Mouse (Mus musculus): Measurements from ENCODE around the gene Hsph1. TPM values are rescaled to one million over a fixed set of nuclear protein-coding genes. Genes with fewer than 3 reads are reported as not detected.

Hsph1 gene
- polyA plus RNA-seq, 1 experiment, result 12.3 TPM

DNA sequence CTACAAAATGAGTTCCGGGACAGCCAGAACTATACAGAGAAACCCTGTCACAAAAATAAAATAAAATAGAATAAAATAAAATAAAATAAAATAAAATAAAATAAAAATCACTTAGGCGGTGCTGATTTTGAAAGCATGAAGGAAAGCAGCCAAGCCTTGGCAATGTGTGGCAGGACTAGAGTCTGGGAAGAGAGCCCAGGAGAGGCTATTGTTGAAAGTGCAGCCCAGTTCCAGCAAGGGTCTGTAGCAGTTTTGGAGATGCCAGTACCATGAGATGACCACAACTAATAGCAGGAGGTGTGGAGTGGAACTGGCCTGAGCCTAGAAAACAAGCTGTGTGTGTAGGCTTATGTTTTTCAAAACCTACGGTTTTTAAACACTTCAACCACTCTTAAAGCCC lies 34.2 kb downstream of the Hsph1 start:
- Histone ChIP-seq H3K36me3 (replicated peaks; ENCODE audit: low read length) (no peaks in the 10 kb centered on the region), H3K9me3 (peaks cover 42% of the 10 kb centered on the region), H3K4me1 (peaks cover 8% of the 10 kb centered on the region), H3K4me3 (replicated peaks) (no peak overlapping the region), H3K27me3 (replicated peaks) (peaks cover 7% of the 10 kb centered on the region)
- TF ChIP-seq FLI1 (IDR thresholded peaks at IDR 0.05; ENCODE audit: low read length) (no peak), GATA1 (IDR thresholded peaks at IDR 0.05; ENCODE audit: borderline replicate concordance, low read length) (no peak)

DNA sequence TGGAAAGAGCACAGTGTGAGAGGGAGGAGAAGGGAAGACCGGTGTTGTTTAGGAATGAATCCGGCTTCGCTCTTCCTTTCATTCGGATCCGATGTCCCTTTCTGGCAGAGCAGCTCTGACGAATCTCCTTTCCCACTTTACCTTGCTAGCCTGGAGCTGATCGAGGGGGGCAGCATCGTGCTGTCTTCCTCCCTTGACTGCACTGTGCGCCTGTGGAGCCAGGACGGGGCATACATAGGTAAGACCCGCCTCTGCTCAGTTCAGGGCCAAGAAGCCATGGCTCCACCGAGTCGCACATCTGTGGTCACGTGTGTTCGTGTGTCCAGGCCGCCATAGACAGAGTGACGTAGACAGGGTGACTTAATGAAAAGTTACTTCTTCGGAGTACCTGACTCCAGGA lies 38.8 kb downstream of the Hsph1 start:
- Histone ChIP-seq H3K4me1 (peaks cover 4% of the 10 kb centered on the region; the same call in 1 of the 2 replicates), H3K36me3 (replicated peaks; ENCODE audit: low read length) (no peaks in the 10 kb centered on the region), H3K27me3 (replicated peaks) (peaks cover 7% of the 10 kb centered on the region), H3K4me3 (replicated peaks) (no peak overlapping the region), H3K9me3 (peaks cover 36% of the 10 kb centered on the region)
- TF ChIP-seq FLI1 (IDR thresholded peaks at IDR 0.05; ENCODE audit: low read length) (no peak), GATA1 (IDR thresholded peaks at IDR 0.05; ENCODE audit: borderline replicate concordance, low read length) (no peak)

DNA sequence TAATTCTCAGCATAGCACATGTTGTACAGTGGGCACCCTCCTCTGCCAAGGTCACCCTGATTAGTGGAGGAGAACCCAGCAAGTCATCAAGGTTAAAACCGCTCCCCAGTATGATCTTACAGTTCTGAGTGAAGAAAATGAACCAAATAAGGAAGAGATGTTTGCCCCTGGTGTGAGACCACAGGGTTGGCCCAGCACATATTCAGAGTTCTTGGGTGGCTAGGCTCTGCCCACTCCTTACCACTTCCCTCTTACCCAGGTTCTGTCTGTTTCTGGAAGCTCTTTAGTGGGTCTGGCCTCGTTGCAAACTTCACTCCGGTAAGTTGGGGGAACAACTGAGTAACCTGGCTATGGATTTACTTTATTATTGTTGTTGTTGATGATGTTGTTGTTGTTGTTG lies 42.0 kb downstream of the Hsph1 start:
- peaks cover 4% of the 10 kb centered on the region for H3K27me3 ChIP-seq (replicated peaks)
- TF ChIP-seq FLI1 (IDR thresholded peaks at IDR 0.05; ENCODE audit: low read length), result no peak
- no peak for TF ChIP-seq GATA1 (IDR thresholded peaks at IDR 0.05; ENCODE audit: borderline replicate concordance, low read length)

DNA sequence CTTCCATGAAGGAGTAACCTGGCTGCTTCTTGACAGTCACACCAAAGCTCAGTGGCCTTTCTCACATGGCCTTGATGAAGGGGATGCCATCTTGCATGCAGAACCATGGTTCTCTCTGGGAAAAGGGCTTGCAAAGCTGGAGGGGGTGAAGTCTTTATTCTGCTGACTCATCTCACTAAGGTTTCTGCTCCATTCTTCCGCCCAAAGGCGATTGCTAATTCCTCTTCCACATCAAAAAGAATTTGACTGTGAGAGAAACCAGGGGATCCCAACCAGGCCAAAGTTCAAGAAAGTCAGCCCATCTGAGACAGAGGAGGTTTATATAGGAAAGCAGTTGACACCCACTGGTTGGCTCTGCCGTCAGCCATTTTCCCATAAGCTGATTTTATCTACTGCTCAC lies 46.2 kb downstream of the Hsph1 start:
- no peak overlapping the region for H3K4me3 ChIP-seq (replicated peaks)
- peaks cover 25% of the 10 kb centered on the region for H3K9me3 ChIP-seq
- H3K4me1 ChIP-seq, result peaks cover 20% of the 10 kb centered on the region
- no peaks in the 10 kb centered on the region for H3K27me3 ChIP-seq (replicated peaks)
- TF ChIP-seq FLI1 (IDR thresholded peaks at IDR 0.05; ENCODE audit: low read length) (no peak), GATA1 (IDR thresholded peaks at IDR 0.05; ENCODE audit: borderline replicate concordance, low read length) (no peak)
- H3K36me3 ChIP-seq (replicated peaks; ENCODE audit: low read length), result no peaks in the 10 kb centered on the region

More for the DNA sequence above, 42.0 kb downstream of the Hsph1 start:
- peaks cover 29% of the 10 kb centered on the region for H3K9me3 ChIP-seq
- no peaks in the 10 kb centered on the region for H3K36me3 ChIP-seq (replicated peaks; ENCODE audit: low read length)
- no peak overlapping the region for H3K4me3 ChIP-seq (replicated peaks)
- H3K4me1 ChIP-seq, result peaks cover 1% of the 10 kb centered on the region; the same call in 1 of the 2 replicates

DNA sequence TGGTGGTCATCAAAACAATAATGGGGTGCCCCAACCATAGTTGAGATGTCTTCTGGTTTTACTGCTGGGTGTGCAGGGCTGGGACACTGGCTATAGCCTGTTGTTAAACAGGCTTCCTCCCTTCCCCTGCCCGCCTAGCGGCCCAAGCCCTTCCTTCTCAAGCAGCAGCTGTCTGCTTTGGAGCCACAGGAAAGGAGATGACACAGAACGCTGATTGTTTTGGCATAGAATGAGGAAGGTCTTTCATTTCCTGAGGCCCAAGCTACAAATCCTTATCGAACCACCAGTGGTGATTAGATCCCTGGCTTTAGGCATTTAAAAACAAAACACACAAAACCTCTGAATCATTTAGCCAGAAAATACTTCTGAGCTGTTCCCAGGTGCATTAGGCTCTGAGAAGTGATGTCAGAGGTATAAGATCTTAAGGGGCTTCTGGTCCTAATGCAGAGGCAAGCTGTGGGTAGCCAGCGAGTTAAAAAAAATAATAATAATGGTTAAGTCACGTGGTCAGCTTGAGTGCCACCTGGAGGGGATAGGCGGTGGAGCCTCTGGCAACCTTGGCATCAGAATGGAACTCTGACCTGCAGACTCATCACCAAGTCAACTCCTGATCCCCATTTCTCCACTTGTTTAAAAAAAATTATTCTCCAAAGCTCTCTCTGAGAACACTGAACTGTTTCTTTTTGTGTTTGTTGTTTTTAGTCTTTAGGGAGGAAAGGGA lies 47.2 kb downstream of the Hsph1 start:
- Histone ChIP-seq H3K4me3 (replicated peaks) (peak overlapping the region; percentile 28), H3K9me3 (peaks cover 18% of the 10 kb centered on the region), H3K4me1 (peaks cover 20% of the 10 kb centered on the region), H3K36me3 (replicated peaks; ENCODE audit: low read length) (no peaks in the 10 kb centered on the region), H3K27me3 (replicated peaks) (peaks cover 5% of the 10 kb centered on the region)
- no peak for TF ChIP-seq GATA1 (IDR thresholded peaks at IDR 0.05; ENCODE audit: borderline replicate concordance, low read length)
- no peak for TF ChIP-seq FLI1 (IDR thresholded peaks at IDR 0.05; ENCODE audit: low read length)

DNA sequence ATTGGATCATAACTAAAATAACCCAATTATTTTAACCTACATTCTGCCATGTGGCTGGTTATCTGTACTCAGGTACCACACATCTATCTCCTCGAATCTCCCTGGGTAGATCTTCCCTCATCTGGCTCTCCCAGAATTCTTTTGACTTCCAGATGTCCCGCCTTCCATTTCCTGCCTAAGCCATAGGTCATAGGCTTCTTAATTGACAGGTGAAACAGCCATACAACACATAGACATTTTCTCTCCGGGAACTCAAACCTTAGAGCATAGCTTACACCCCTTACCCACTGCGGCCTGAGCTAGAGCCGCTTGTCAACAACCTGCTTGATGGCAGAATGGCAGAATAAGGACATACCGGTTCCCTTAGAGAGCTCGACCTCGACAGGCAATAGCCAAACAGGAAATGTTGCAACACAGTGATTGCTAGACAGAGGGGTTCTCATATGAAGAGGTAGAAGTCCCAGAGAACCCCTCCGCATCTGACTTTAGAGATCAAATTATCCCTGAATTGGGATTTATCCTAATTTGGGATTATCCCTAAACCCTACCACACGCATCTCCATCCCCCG lies 48.8 kb downstream of the Hsph1 start:
- peaks cover 4% of the 10 kb centered on the region for H3K9me3 ChIP-seq
- no peaks in the 10 kb centered on the region for H3K36me3 ChIP-seq (replicated peaks; ENCODE audit: low read length)
- no peak overlapping the region for H3K4me3 ChIP-seq (replicated peaks)
- peaks cover 20% of the 10 kb centered on the region for H3K4me1 ChIP-seq
- TF ChIP-seq GATA1 (IDR thresholded peaks at IDR 0.05; ENCODE audit: borderline replicate concordance, low read length), result no peak
- no peak for TF ChIP-seq FLI1 (IDR thresholded peaks at IDR 0.05; ENCODE audit: low read length)
- H3K27me3 ChIP-seq (replicated peaks), result peaks cover 5% of the 10 kb centered on the region

DNA sequence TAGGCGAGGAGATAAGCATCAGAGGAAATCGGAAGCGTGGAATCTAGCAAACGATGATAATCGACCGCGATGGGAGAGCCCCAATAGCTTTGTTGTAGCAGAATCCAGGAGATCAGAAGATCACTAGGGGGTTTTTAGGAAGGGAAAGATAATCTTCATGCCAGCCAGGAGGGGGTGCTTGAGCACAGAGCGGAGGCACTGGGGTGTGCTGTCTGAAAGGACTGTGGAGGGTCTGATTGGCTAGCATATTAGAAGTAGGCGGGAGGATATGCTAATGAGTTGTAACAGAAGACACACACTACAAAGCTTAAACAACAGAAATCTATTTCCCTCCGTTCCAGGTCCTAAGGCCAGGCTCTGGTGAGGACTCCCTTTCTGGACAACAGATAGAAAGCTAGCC lies 50.3 kb downstream of the Hsph1 start:
- no peak for TF ChIP-seq FLI1 (IDR thresholded peaks at IDR 0.05; ENCODE audit: low read length)
- no peak for TF ChIP-seq GATA1 (IDR thresholded peaks at IDR 0.05; ENCODE audit: borderline replicate concordance, low read length)

DNA sequence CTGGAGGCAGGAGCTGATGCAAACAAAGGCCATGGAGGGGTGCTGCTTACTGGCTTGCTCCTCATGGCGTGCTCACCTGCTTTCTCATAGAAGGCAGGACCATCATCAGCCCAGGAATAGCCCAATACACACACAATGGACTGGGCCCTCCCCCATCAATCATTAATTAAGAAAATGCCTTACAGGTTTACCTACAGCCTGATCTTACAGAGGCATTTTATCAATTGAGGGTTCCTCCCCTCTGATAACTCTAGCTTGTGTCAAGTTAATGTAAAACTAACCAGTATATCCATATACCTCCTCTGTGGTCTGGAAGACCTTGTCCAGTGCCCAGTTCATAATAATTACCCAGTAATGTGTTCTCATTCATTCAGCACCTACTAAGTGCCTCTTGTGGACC lies 50.9 kb downstream of the Hsph1 start:
- no peak for TF ChIP-seq GATA1 (IDR thresholded peaks at IDR 0.05; ENCODE audit: borderline replicate concordance, low read length)
- TF ChIP-seq FLI1 (IDR thresholded peaks at IDR 0.05; ENCODE audit: low read length), result no peak
- Histone ChIP-seq H3K9me3 (peaks cover 6% of the 10 kb centered on the region; the same call in 1 of the 2 replicates), H3K4me1 (peaks cover 22% of the 10 kb centered on the region), H3K4me3 (replicated peaks) (no peak overlapping the region), H3K27me3 (replicated peaks) (peaks cover 5% of the 10 kb centered on the region), H3K36me3 (replicated peaks; ENCODE audit: low read length) (no peaks in the 10 kb centered on the region)

More for the DNA sequence above, 50.3 kb downstream of the Hsph1 start:
- Histone ChIP-seq H3K27me3 (replicated peaks) (peaks cover 5% of the 10 kb centered on the region), H3K4me3 (replicated peaks) (no peak overlapping the region), H3K9me3 (no peaks in the 10 kb centered on the region), H3K4me1 (peaks cover 22% of the 10 kb centered on the region), H3K36me3 (replicated peaks; ENCODE audit: low read length) (no peaks in the 10 kb centered on the region)

DNA sequence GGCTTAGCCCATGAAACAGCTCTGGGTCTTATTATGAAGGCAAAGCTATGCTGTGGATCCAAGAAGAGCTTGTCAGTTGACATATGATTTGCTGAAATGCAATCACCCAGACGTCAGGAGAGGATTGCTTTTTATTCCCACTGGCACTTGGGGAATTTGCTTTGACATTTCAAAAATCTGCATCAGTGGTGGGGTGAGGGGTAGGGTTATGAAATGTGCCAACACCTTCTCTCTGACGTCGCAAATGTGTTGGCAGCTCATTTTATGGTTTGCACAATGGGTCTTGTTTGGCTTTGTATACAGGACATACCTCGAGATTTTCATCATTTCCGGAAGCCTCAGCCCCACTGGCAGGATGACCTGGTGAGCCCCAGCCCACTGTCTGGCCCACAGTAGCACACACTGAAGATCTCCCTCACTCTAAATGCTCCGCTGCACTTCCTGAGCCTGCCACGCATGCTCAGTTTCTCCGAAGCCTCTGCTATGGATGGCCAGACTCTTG lies 52.0 kb downstream of the Hsph1 start:
- no peaks in the 10 kb centered on the region for H3K36me3 ChIP-seq (replicated peaks; ENCODE audit: low read length)
- no peak for TF ChIP-seq FLI1 (IDR thresholded peaks at IDR 0.05; ENCODE audit: low read length)
- no peak for TF ChIP-seq GATA1 (IDR thresholded peaks at IDR 0.05; ENCODE audit: borderline replicate concordance, low read length)
- H3K4me3 ChIP-seq (replicated peaks), result no peak overlapping the region
- peaks cover 7% of the 10 kb centered on the region; the same call in 1 of the 2 replicates for H3K9me3 ChIP-seq
- H3K27me3 ChIP-seq (replicated peaks), result peaks cover 5% of the 10 kb centered on the region
- H3K4me1 ChIP-seq, result peaks cover 22% of the 10 kb centered on the region

DNA sequence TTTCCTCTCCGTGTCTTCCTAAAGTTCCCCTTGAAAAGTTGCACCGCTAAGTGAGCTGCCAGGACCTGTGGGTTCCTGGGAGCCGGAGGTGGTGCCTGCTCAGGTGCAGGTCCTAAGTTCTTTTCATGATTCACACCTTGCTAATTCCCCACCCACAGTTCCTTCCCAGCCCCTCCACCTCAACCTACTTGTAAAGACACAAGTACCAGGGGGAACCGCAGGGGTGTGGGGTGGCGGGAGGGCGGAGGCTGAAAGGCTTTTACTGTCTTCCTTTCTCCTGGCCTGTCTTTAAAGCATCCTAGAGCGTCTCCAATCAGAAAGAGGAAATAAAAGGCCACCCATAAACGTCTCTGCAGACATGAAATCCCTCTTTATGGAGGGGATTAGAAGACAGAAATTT lies 52.7 kb downstream of the Hsph1 start:
- Histone ChIP-seq H3K4me3 (replicated peaks) (no peak overlapping the region), H3K27me3 (replicated peaks) (peaks cover 7% of the 10 kb centered on the region), H3K36me3 (replicated peaks; ENCODE audit: low read length) (no peaks in the 10 kb centered on the region), H3K9me3 (peaks cover 12% of the 10 kb centered on the region), H3K4me1 (peaks cover 15% of the 10 kb centered on the region)
- TF ChIP-seq GATA1 (IDR thresholded peaks at IDR 0.05; ENCODE audit: borderline replicate concordance, low read length) (no peak), FLI1 (IDR thresholded peaks at IDR 0.05; ENCODE audit: low read length) (no peak)
